ENCODE assay signal across 8 mouse cellular contexts in the genomic region with DNA sequence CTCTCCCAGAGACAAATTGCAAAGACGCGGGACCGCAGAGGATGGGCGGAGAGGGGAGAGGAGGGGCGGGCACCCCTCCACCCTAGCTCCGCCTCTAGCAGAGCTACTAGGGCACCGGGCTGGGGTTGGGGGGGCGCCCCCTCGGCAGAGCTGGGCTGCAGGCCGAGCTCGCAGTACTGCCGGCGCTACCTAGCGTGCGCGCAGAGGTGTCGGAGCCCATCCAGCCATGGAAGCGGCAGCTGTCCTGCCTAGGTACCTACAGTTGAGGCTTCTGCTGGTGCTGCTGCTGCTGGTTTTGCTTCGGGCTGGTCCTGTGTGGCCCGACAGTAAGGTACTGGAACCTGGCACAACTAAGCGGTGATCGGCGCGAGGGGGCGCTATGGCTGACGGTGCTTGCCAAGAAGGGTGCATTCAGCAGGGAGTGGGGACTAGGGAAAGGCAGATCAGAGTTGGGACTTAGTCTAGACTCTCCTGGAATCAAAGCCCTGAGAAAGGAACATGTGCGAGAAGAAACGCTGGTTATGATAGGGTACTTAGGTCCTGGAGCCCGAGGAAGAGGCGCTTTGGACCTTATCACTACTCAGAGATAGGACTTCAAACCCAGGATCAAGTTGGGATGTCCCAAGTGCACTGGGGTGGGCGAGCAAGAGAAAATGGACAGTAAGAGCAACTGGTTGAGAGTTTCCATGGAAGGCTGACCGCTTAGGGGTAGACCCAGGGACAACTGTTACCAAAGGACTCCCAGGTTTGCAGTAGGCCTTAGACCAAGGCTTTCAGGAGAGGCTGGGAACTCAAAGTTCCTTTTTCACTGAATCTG. TPM values are rescaled to one million over a fixed set of nuclear protein-coding genes. Genes with fewer than 3 reads are reported as not detected.
DNase-seq lines count a peak whose midpoint lies in the region; ATAC-seq lines count a peak whose summit lies in the region.

TSS of gene Olfml2a (plus strand) at position 128 of the 817 bp plus-strand sequence.

- no peak within 1 kb of the TSS for H3K27ac ChIP-seq in intestine, embryonic 16.5 days (ENCODE audit: low read length)
- H3K27ac ChIP-seq in limb, embryonic 13.5 days: no peak within 1 kb of the TSS; the same call in 1 of the 2 replicates
- H3K27ac ChIP-seq in midbrain, embryonic 13.5 days: no peak within 1 kb of the TSS

- H3K4me1 ChIP-seq in intestine, embryonic 16.5 days (ENCODE audit: control insufficient read depth, insufficient read depth, low read length): peaks cover 4% of the 10 kb centered on the region; the same call in 1 of the 2 replicates
- peaks cover 37% of the 10 kb centered on the region for H3K4me1 ChIP-seq in limb, embryonic 13.5 days
- H3K4me1 ChIP-seq in midbrain, embryonic 13.5 days (replicated peaks): peaks cover 26% of the 10 kb centered on the region

- WGBS in intestine, embryonic 16.5 days: 9% methylated on average over 30 of the region's 32 CpGs
- WGBS in limb, embryonic 13.5 days: 9% methylated on average over 27 of the region's 32 CpGs
- 9% methylated on average over 29 of the region's 32 CpGs for WGBS in midbrain, embryonic 13.5 days

- peak; percentile 73 for ATAC-seq in intestine, embryonic 16.5 days
- ATAC-seq in limb, embryonic 13.5 days (ENCODE audit: low FRiP score, low read depth): peak; percentile 81
- ATAC-seq in midbrain, embryonic 13.5 days: peak; percentile 68

- H3K27me3 ChIP-seq in intestine, embryonic 16.5 days (replicated peaks; ENCODE audit: control insufficient read depth, insufficient read depth, low read length): no peaks in the 10 kb centered on the region
- H3K27me3 ChIP-seq in limb, embryonic 13.5 days: no peaks in the 10 kb centered on the region
- peaks cover 21% of the 10 kb centered on the region for H3K27me3 ChIP-seq in midbrain, embryonic 13.5 days

- DNase-seq in adrenal gland, adult 8-10 months: peak; percentile 77
- DNase-seq in embryo, embryonic 11.5 days (ENCODE audit: low read depth, low spot score): peak; percentile 48
- peak; percentile 57 to 78 for DNase-seq in gastrocnemius, postnatal 4 days (ENCODE audit: low spot score in 2 of 2)
- DNase-seq in spleen, adult 18-20 months: peak; percentile 46 to 70
- DNase-seq in c-Kit-positive CD71-positive TER-119-positive erythroid progenitor cells, embryonic 14.5 days (ENCODE audit: low spot score): no peak

- peak within 1 kb of the TSS; percentile 45 for H3K4me3 ChIP-seq in intestine, embryonic 16.5 days (ENCODE audit: low read length)
- H3K4me3 ChIP-seq in limb, embryonic 13.5 days: peak within 1 kb of the TSS; percentile 45
- H3K4me3 ChIP-seq in midbrain, embryonic 13.5 days (replicated peaks): peak within 1 kb of the TSS; percentile 45

- H3K36me3 ChIP-seq in intestine, embryonic 16.5 days (ENCODE audit: control insufficient read depth, insufficient read depth, low read length): no peaks in the 10 kb centered on the region
- H3K36me3 ChIP-seq in limb, embryonic 13.5 days: no peaks in the 10 kb centered on the region
- no peaks in the 10 kb centered on the region for H3K36me3 ChIP-seq in midbrain, embryonic 13.5 days

- peak within 1 kb of the TSS; percentile 58 for H3K9ac ChIP-seq in intestine, embryonic 16.5 days (ENCODE audit: low read depth, low read length)
- peak within 1 kb of the TSS; percentile 67 for H3K9ac ChIP-seq in limb, embryonic 13.5 days
- H3K9ac ChIP-seq in midbrain, embryonic 13.5 days (replicated peaks): peak within 1 kb of the TSS; percentile 60

- H3K9me3 ChIP-seq in intestine, embryonic 16.5 days (ENCODE audit: control insufficient read depth, low read length): no peaks in the 10 kb centered on the region
- no peaks in the 10 kb centered on the region for H3K9me3 ChIP-seq in limb, embryonic 13.5 days
- H3K9me3 ChIP-seq in midbrain, embryonic 13.5 days: no peaks in the 10 kb centered on the region

- peak within 1 kb of the TSS; percentile 79 for H3K4me2 ChIP-seq in intestine, embryonic 16.5 days (ENCODE audit: low read depth, low read length)
- H3K4me2 ChIP-seq in limb, embryonic 13.5 days (replicated peaks): peak within 1 kb of the TSS; percentile 78
- H3K4me2 ChIP-seq in midbrain, embryonic 13.5 days (replicated peaks): peak within 1 kb of the TSS; percentile 84

RNA-seq across cellular contexts. Expression of gene Olfml2a, which starts in this region (rescaled TPM):
- 10 to 100 TPM in 2 of 4 experiments, 1 to 10 TPM in 2; 6.9 to 18.9 (median 12.6) TPM for total RNA-seq in adrenal gland, adult 8-10 months (2022)
- 10 to 100 TPM; 39.3 to 46.4 TPM for total RNA-seq in gastrocnemius, postnatal 4 days (2021)
- 1.8 and 2.1 TPM in 2 replicates for polyA plus RNA-seq in intestine, embryonic 16.5 days (2015; fragmentation: Nextera tagmentation; extraction: Ambion mirVana)
- 6.4 and 6.7 TPM in 2 replicates for polyA plus RNA-seq in limb, embryonic 13.5 days (2015; fragmentation: Nextera tagmentation; extraction: Ambion mirVana)
- 2.2 and 2.4 TPM in 2 replicates for polyA plus RNA-seq in midbrain, embryonic 13.5 days (2015; fragmentation: Nextera tagmentation; extraction: Ambion mirVana)
